Comparison of ENCODE assay signal across 8 mouse cellular contexts in the genomic region with DNA sequence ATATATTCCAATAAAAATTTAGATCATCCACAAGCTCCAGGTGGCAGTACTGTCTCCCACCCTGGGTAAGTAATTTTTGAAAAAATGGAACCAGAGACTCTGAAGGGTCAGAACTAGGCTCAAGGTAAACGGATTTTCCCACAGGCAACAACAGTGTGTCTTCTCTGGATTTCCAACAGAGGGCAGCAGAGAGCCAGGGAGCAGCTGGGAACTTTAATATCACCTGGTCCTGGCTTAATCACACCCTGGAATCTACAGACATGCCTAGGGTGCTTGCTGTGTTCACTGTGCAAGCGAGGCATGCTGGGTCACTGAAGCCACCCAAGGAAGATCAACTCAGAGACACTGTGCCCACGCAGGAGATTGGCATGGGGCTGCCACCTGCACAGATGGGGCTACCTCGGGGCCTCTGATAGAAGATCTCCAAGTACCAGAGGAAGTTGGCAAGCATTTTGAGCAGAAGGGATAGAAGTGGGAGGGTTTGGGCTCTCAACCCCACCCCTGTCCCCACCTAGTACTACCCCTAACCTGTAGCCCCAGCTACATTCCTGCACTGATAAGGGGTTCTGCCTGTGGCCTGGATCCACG. TPM values are rescaled to one million over a fixed set of nuclear protein-coding genes. Genes with fewer than 3 reads are reported as not detected.
DNase-seq lines count a peak whose midpoint lies in the region; TF ChIP-seq lines count a peak whose summit lies in the region.

No protein-coding gene starts in this region.

- no peaks in the 10 kb centered on the region for H3K27me3 ChIP-seq in thymus, adult 2 months (ENCODE audit: control insufficient read depth, insufficient read depth, low read length)

- peak; percentile 48; the same call in 1 of the 2 replicates for TF ChIP-seq CTCF in thymus, adult 2 months (IDR thresholded peaks at IDR 0.05; ENCODE audit: borderline replicate concordance, control insufficient read depth, extremely low read depth, insufficient read depth, low read length, poor library complexity)

- H3K27ac ChIP-seq in thymus, adult 2 months (ENCODE audit: control insufficient read depth, insufficient read depth, low read length): no peak overlapping the region

- peaks cover 14% of the 10 kb centered on the region; the same call in 1 of the 2 replicates for H3K4me1 ChIP-seq in thymus, adult 2 months (replicated peaks; ENCODE audit: control insufficient read depth, insufficient read depth, low read length)

- TF ChIP-seq POLR2A in thymus, adult 2 months (IDR thresholded peaks at IDR 0.05; ENCODE audit: control insufficient read depth, extremely low read depth, insufficient read depth, low read length, poor library complexity): no peak

- no peak overlapping the region for H3K4me3 ChIP-seq in thymus, adult 2 months (ENCODE audit: control insufficient read depth, insufficient read depth, low read length)

- no peaks in the 10 kb centered on the region for H3K36me3 ChIP-seq in thymus, adult 2 months (ENCODE audit: control insufficient read depth, insufficient read depth, low read length)

- DNase-seq in gastrocnemius, postnatal 36 days: peak; percentile 31 to 35
- DNase-seq in gastrocnemius, postnatal 4 days (ENCODE audit: low spot score in 2 of 2): no peak
- peak; percentile 42 for DNase-seq in thymus, adult 2 months
- no peak for DNase-seq in thymus, adult 18-20 months
- peak; percentile 81 to 91 for DNase-seq in cerebellum, postnatal 10 days
- peak; percentile 65 for DNase-seq in kidney, postnatal 10 days
- peak; percentile 65 for DNase-seq in retina, postnatal 7 days (ENCODE audit: low read depth, low spot score)
- DNase-seq in left cerebral cortex, postnatal 25 days (ENCODE audit: low spot score in 2 of 2): no peak

- intact Hi-C loops in gastrocnemius, postnatal 36 days (cut with DNase I): loop anchor here (2.0 to 5.0 kb wide), 3 partner anchors 84 to 113 kb away; partner anchors contain the start of genes Ckm and Klc3
- intact Hi-C loops in left cerebral cortex, postnatal 25 days (cut with DNase I): no loop called here

- WGBS in thymus, adult 2 months: 28% methylated on average over 5 of the region's 5 CpGs

RNA-seq across cellular contexts. Expression of gene Bloc1s3, which starts 4.6 kb away (rescaled TPM):
- total RNA-seq in gastrocnemius, postnatal 36 days (2021): 1 to 10 TPM; 1.5 to 1.7 TPM
- total RNA-seq in gastrocnemius, postnatal 4 days (2021): 1 to 10 TPM; 1.9 to 2.3 TPM
- 13.2 and 15.5 TPM in 2 replicates for polyA plus RNA-seq in thymus, adult 2 months (2012; rRNA removed)
- 1 to 10 TPM; 6.7 to 7.4 TPM for total RNA-seq in left cerebral cortex, postnatal 25 days (2021)

RNA-seq across cellular contexts. Expression of gene Trappc6a, which starts 4.6 kb away (rescaled TPM):
- 1 to 10 TPM; 6.4 to 8.8 TPM for total RNA-seq in gastrocnemius, postnatal 36 days (2021)
- total RNA-seq in gastrocnemius, postnatal 4 days (2021): 10 to 100 TPM; 27.3 to 30.6 TPM
- polyA plus RNA-seq in thymus, adult 2 months (2012; rRNA removed): 86.7 and 90.2 TPM in 2 replicates
- 10 to 100 TPM; 18.4 to 18.8 TPM for total RNA-seq in left cerebral cortex, postnatal 25 days (2021)

RNA-seq across cellular contexts. Expression of gene Nkpd1, which starts 14.1 kb away (rescaled TPM):
- total RNA-seq in gastrocnemius, postnatal 36 days (2021): not detected
- total RNA-seq in gastrocnemius, postnatal 4 days (2021): under 1 TPM; 0.10 to 0.12 TPM
- polyA plus RNA-seq in thymus, adult 2 months (2012; rRNA removed): 1.1 and 1.2 TPM in 2 replicates
- total RNA-seq in left cerebral cortex, postnatal 25 days (2021): under 1 TPM; 0.64 to 0.87 TPM

RNA-seq across cellular contexts. Expression of gene Exoc3l2, which starts 40.4 kb away (rescaled TPM):
- total RNA-seq in gastrocnemius, postnatal 36 days (2021): under 1 TPM; 0.51 to 0.72 TPM
- total RNA-seq in gastrocnemius, postnatal 4 days (2021): under 1 TPM; 0.65 to 0.83 TPM
- polyA plus RNA-seq in thymus, adult 2 months (2012; rRNA removed): 0.94 and 1.0 TPM in 2 replicates
- under 1 TPM; 0.18 to 0.64 TPM for total RNA-seq in left cerebral cortex, postnatal 25 days (2021)

RNA-seq across cellular contexts. Expression of gene Mark4, which starts 45.0 kb away (rescaled TPM):
- total RNA-seq in gastrocnemius, postnatal 36 days (2021): 10 to 100 TPM; 14.9 to 15.5 TPM
- 10 to 100 TPM; 18.9 to 20.5 TPM for total RNA-seq in gastrocnemius, postnatal 4 days (2021)
- 36.3 and 48.8 TPM in 2 replicates for polyA plus RNA-seq in thymus, adult 2 months (2012; rRNA removed)
- 10 to 100 TPM; 76.2 to 78.6 TPM for total RNA-seq in left cerebral cortex, postnatal 25 days (2021)

Comparison
In these comparisons a context has a peak if more than half of its experiments do, and no peak if none do; other contexts are left out.
1. DNase-seq: peak in gastrocnemius, postnatal 36 days (2 of 2), thymus, adult 2 months (single experiment), cerebellum, postnatal 10 days (2 of 2), kidney, postnatal 10 days (single experiment) and retina, postnatal 7 days (single experiment); none in gastrocnemius, postnatal 4 days (0 of 2), thymus, adult 18-20 months (0 of 2) and left cerebral cortex, postnatal 25 days (0 of 2).